Mouse (Mus musculus): Measurements from ENCODE around the gene Rrad. TPM values are rescaled to one million over a fixed set of nuclear protein-coding genes. Genes with fewer than 3 reads are reported as not detected.

Gene Rrad
- polyA plus RNA-seq, 1 experiment from 2014 or later = 0.79 TPM

DNA sequence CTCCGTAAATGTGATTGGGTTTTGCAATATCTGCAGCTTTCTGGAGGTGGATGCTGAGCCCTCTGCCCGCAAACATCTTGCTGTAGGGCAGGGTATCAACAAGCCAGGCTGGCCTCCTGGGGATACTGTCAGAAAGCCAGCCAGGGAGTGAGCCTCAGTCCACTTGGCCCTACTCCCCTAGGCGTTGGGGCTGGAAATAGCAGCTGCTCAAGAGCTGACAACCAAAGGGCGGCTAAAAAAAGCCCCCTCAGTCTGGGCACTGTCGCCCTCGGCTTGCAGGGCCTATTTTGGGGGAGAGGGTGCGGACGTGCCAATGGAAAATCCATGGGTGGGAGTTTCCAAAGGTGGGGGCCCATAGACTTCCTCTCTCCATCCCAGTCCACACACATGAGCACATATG, 21.9 kb downstream of the Rrad start:
- Histone ChIP-seq H3K9ac (no peak overlapping the region), H3K4me3 (no peak overlapping the region), H3K36me3 (no peaks in the 10 kb centered on the region), H3K27me3 (replicated peaks) (0 out of 2 replicates have a peak, but pooled peaks cover 3% of the 10 kb centered on the region), H3K9me3 (replicated peaks) (no peaks in the 10 kb centered on the region), H3K27ac (no peak overlapping the region), H3K4me1 (no peaks in the 10 kb centered on the region), H3K4me2 (no peak overlapping the region)
- ATAC-seq = no peak
- WGBS (ENCODE audit: insufficient replicate concordance) = 63% methylated on average over 8 of the region's 8 CpGs

DNA sequence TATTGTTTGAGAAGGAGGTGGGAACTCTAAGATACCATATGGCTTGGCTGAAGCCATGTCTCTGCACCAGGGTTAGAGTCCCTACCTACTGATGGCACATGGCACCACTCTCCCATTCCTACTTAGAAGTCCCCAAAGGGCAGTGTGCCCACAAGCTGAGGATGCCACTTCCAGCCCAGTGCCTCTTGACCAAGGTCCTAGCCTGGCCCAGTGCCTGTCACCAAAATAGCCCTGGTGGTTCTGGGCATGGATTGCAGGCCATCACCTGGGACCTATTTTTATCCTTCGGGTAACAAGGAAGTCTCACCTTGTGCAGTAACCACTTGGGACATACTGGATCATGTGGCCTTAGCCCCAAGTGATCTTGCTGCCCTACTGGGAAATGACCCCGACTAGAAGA, 23.2 kb downstream of the Rrad start:
- no peak overlapping the region for H3K4me2 ChIP-seq
- 0 out of 2 replicates have a peak, but pooled peaks cover 3% of the 10 kb centered on the region for H3K27me3 ChIP-seq (replicated peaks)
- 58% methylated on average over 2 of the region's 2 CpGs for WGBS (ENCODE audit: insufficient replicate concordance)
- H3K9ac ChIP-seq = no peak overlapping the region
- no peak overlapping the region for H3K4me3 ChIP-seq
- no peaks in the 10 kb centered on the region for H3K36me3 ChIP-seq
- ATAC-seq = no peak
- no peak overlapping the region for H3K27ac ChIP-seq
- H3K9me3 ChIP-seq (replicated peaks) = no peaks in the 10 kb centered on the region
- H3K4me1 ChIP-seq = no peaks in the 10 kb centered on the region

DNA sequence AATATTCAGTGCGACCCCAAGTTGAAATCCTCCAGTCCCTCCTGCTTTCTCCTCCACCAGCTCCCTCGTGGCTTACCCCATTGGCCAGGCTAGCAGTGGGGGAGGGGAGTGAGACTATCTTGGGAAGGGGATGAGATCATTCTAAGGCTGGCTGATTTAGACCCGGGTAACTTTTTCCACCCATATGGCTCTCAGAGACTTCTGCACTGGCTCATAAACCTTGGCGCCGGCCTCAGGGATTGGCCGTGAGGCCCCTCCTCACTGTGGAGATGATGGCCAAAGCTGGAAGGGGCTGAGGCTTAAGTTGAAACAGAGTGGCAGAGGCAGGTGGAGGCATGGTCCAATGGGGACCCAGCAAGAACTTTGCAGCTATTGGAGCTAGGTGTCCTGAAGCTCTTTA, 24.8 kb downstream of the Rrad start:
- 37% methylated on average over 6 of the region's 6 CpGs for WGBS (ENCODE audit: insufficient replicate concordance)
- Histone ChIP-seq H3K4me2 (no peak overlapping the region), H3K9ac (no peak overlapping the region), H3K9me3 (replicated peaks) (no peaks in the 10 kb centered on the region), H3K4me3 (no peak overlapping the region), H3K27ac (no peak overlapping the region), H3K36me3 (no peaks in the 10 kb centered on the region), H3K4me1 (peaks cover 13% of the 10 kb centered on the region), H3K27me3 (replicated peaks) (peaks cover 13% of the 10 kb centered on the region)
- no peak for ATAC-seq

DNA sequence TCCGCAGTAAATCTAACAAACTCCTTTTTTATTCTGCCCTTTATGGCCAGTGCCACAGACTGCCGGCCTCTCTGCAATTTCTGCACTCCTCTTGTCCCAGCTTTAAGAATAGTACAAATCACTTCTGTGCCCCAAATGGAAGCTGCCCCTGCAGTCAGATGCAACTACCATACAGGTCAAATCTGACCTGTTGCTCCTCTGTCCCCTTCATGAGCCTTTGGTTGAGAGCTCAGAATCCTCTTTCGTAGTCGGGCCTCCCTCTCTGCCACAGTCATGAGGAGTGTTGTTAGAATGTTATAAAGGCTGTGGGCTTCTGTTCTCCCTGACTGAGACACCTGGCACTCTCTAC, 27.9 kb downstream of the Rrad start:
- WGBS (ENCODE audit: insufficient replicate concordance) = 72% methylated on average over 4 of the region's 4 CpGs
- Histone ChIP-seq H3K4me2 (no peak overlapping the region), H3K4me1 (peaks cover 16% of the 10 kb centered on the region), H3K27me3 (replicated peaks) (peaks cover 16% of the 10 kb centered on the region), H3K9ac (no peak overlapping the region), H3K27ac (no peak overlapping the region), H3K4me3 (no peak overlapping the region), H3K9me3 (replicated peaks) (no peaks in the 10 kb centered on the region), H3K36me3 (no peaks in the 10 kb centered on the region; the same call in 1 of the 2 replicates)
- no peak for ATAC-seq

DNA sequence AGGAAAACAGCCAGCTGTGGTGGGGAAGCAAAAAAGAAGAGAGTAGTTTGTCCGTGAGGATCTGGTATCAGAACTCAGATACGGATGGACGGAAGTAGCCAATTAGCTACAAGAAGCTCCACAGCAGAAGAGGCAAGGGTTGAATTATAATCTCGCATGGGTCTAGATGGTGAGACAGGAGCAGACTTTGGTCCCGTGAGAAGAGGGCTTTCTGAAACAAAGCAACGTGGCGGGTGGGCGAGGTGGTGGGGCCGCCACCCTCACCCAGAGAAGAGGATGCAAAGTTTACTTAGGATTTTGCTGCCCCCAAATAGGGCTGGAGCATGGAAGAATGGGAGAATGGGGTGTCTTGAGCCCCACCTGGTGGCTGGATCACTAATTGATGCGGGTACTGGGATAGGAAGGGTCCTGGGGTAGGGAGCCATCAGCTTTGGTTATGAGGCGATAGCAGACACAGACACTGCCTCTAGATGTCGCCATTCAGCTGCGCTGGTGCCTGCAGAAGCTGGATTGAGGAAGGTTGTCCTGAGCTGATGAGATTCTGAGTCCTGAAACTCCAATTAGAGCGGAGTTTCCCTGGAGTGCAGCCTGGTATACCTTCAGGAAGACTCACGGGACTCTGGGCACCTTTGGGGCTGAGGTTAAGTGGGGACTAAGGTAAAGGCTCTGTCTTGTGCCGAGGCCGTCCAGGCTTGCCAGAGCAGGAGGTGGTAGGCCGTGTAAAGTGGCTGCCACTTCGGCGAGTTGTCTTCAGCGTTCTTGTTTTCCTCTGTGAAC, 28.5 kb downstream of the Rrad start:
- no peaks in the 10 kb centered on the region for H3K9me3 ChIP-seq (replicated peaks)
- no peaks in the 10 kb centered on the region; the same call in 1 of the 2 replicates for H3K36me3 ChIP-seq
- peak overlapping the region; percentile 14 for H3K4me3 ChIP-seq
- H3K27me3 ChIP-seq (replicated peaks) = peaks cover 16% of the 10 kb centered on the region
- peak; percentile 83 for ATAC-seq
- peak overlapping the region; percentile 40 for H3K4me2 ChIP-seq
- WGBS (ENCODE audit: insufficient replicate concordance) = 20% methylated on average over 21 of the region's 21 CpGs
- no peak overlapping the region for H3K9ac ChIP-seq
- peaks cover 16% of the 10 kb centered on the region for H3K4me1 ChIP-seq
- H3K27ac ChIP-seq = no peak overlapping the region

DNA sequence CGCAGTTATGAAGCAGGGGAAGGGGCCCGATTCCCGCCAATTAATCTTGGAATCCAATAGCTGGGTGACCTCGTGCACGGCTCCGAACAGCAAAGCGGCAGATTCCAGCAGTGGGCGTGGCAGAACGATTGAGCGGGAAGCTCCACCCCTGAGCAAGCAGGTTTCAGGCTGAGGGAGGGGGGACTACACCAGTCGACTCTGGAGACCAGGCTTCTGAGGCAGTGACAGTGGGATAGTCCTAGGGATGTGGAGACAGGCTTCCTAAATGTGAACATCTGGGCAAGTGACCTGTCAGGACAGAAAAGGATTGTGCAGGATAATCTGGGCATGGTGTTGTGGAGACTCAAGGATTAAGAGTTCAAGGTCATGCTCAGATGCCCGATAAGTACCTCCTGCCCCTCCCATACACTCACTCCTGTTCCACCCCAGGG, 29.2 kb downstream of the Rrad start:
- Histone ChIP-seq H3K4me3 (no peak overlapping the region), H3K4me1 (peaks cover 16% of the 10 kb centered on the region), H3K27ac (no peak overlapping the region), H3K9me3 (replicated peaks) (no peaks in the 10 kb centered on the region), H3K4me2 (peak overlapping the region; percentile 40), H3K27me3 (replicated peaks) (peaks cover 16% of the 10 kb centered on the region), H3K36me3 (no peaks in the 10 kb centered on the region; the same call in 1 of the 2 replicates), H3K9ac (no peak overlapping the region)
- WGBS (ENCODE audit: insufficient replicate concordance) = under 1% methylated on average over 12 of the region's 12 CpGs
- 0 out of 2 replicates have a peak, but pooled peaks have one; percentile 31 for ATAC-seq

DNA sequence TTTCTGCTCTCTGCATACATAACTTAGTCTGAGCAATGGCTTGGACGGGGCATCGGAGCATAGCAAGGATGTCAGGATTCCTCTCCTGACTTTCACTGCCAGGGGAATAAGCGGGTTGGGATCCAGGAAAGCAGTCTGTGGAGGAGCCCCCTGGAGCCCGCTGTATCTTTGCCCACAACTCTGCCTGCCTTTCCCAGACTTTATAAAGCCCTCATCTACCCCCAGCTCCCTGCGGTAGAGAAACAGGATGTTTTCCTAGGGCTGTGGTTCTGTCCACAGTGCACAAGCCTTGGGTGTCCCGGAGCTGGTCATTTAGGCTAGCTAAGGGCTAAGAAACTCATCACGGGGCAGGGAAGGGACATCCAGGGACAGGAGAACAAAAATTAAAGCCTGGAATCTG, 29.7 kb downstream of the Rrad start:
- Histone ChIP-seq H3K36me3 (no peaks in the 10 kb centered on the region; the same call in 1 of the 2 replicates), H3K4me1 (peaks cover 18% of the 10 kb centered on the region), H3K27ac (no peak overlapping the region), H3K9me3 (replicated peaks) (no peaks in the 10 kb centered on the region), H3K4me3 (no peak overlapping the region), H3K27me3 (replicated peaks) (peaks cover 16% of the 10 kb centered on the region), H3K4me2 (peak overlapping the region; percentile 40), H3K9ac (no peak overlapping the region)
- no peak for ATAC-seq
- 28% methylated on average over 7 of the region's 7 CpGs for WGBS (ENCODE audit: insufficient replicate concordance)

DNA sequence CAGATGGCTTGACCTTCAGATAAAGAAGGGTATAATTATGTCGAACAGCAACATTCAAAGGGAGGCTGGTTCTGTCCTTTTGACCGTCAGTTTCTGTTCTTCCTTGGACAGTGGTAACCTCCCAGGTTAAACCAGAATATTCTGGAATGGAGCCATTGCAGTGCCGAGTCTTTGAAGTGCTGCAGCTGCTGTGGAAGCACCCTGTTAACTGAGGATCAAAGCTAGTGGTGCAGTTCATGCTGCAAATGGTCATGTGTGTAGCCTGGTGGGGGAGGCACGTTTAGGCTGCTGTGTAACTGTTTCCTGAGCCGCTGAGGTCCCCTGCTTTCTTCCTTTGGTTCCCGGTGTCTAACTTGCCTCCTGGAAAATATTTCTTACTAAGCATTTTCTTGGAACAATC, 32.6 kb downstream of the Rrad start:
- H3K4me2 ChIP-seq = no peak overlapping the region
- no peak overlapping the region for H3K9ac ChIP-seq
- no peaks in the 10 kb centered on the region for H3K9me3 ChIP-seq (replicated peaks)
- WGBS (ENCODE audit: insufficient replicate concordance) = 50% methylated on average over 6 of the region's 6 CpGs
- peaks cover 26% of the 10 kb centered on the region for H3K36me3 ChIP-seq
- no peak for ATAC-seq
- H3K4me1 ChIP-seq = peaks cover 26% of the 10 kb centered on the region
- peaks cover 16% of the 10 kb centered on the region for H3K27me3 ChIP-seq (replicated peaks)
- H3K27ac ChIP-seq = no peak overlapping the region
- no peak overlapping the region for H3K4me3 ChIP-seq

DNA sequence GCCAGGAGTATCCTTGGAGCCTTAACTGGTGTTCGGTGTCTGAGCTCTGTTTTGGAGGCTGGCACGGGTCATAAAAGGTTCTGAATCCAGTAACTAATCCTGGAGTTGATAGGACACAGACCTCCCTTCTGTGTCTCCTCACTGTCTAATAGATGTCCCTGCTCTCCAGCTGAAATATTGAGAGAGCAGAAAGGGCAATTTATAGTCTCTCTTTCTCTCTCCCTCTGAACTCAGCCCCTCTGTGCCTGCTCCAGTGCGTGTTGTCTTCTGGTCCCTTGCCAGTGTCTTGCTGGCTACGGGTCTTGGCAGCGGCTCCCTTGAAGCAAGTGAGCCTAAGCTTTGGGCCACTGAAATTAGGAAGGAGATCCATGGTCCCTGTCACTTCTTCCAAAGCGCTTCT, 33.5 kb downstream of the Rrad start:
- Histone ChIP-seq H3K27ac (no peak overlapping the region), H3K4me3 (no peak overlapping the region), H3K4me1 (peaks cover 28% of the 10 kb centered on the region), H3K36me3 (peaks cover 29% of the 10 kb centered on the region), H3K9ac (no peak overlapping the region), H3K4me2 (no peak overlapping the region), H3K27me3 (replicated peaks) (peaks cover 16% of the 10 kb centered on the region), H3K9me3 (replicated peaks) (no peaks in the 10 kb centered on the region)
- ATAC-seq = no peak
- WGBS (ENCODE audit: insufficient replicate concordance) = 87% methylated on average over 6 of the region's 6 CpGs

DNA sequence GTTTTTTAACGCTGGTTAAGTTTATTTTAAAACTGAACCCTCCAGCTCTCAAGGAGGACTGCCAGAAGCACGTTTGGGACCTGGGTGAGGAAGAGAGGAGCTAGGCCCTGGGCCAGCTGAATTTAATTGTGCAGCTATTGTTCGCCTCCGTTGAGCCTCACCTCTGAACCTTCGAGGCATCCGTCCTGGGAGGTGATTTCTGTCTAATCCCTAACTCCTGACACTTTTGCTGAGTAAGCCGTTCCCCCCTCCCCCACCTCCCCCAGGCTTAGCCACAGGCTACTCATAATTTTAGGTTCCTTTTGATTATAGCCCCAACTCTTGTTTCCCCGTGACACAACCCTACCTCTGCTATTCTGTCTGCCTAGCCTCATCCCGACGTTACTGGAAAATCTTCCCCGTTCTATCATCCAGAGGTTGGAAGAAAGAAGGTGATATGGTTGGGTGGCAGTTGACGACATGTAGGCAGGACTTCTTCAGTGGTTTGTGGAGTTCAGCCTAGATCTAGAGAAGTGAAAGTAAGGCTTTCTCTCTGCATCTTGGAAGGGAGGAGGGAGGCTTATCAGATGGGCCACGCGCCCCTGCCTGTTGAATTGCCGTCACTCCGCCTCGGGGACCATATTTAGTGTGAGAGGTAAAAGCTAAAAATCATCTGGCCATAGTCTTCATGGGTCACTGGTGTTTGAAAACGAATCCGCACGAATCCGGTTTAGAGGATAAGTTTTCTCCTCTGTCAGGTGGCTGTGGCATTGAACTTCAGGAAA, 35.2 kb downstream of the Rrad start:
- Histone ChIP-seq H3K4me2 (peak overlapping the region; percentile 15), H3K4me1 (peaks cover 25% of the 10 kb centered on the region), H3K27me3 (replicated peaks) (peaks cover 3% of the 10 kb centered on the region; the same call in 1 of the 2 replicates), H3K4me3 (no peak overlapping the region), H3K9ac (no peak overlapping the region), H3K9me3 (replicated peaks) (no peaks in the 10 kb centered on the region), H3K27ac (no peak overlapping the region), H3K36me3 (peaks cover 29% of the 10 kb centered on the region)
- no peak for ATAC-seq
- 68% methylated on average over 21 of the region's 21 CpGs for WGBS (ENCODE audit: insufficient replicate concordance)

DNA sequence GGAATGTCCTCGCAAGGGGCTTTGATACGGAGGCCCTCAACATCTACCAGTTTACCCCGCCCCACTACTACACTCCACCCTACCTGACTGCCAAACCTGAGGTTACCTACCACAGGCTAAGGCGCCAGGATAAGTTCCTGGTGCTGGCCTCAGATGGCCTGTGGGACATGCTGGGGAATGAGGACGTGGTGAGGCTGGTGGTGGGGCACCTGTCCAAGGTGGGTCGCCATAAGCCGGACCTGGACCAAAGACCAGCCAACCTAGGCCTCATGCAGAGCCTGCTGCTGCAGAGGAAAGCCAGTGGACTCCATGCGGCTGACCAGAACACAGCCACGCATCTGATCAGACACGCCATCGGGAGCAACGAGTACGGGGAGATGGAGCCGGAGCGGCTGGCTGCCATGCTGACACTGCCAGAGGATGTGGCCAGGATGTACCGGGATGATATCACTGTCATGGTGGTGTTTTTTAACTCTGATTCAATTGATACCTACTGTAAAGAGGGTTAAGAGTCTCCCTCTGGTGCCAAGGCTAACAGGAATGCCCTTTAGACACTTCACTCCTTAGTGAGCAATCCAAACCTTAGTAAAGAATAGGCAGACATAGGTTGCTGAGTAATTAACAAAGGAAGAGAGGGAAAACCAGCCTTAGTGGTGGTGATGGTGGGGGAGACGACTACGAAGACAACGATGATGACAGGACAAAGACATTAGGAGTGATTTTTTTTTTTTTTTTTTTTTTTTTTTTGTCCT, 36.3 kb downstream of the Rrad start:
- 84% methylated on average over 19 of the region's 19 CpGs for WGBS (ENCODE audit: insufficient replicate concordance)
- peaks cover 29% of the 10 kb centered on the region for H3K36me3 ChIP-seq
- no peak overlapping the region for H3K4me2 ChIP-seq
- no peaks in the 10 kb centered on the region for H3K9me3 ChIP-seq (replicated peaks)
- H3K9ac ChIP-seq = no peak overlapping the region
- H3K27ac ChIP-seq = no peak overlapping the region
- H3K4me3 ChIP-seq = no peak overlapping the region
- no peak for ATAC-seq
- H3K4me1 ChIP-seq = peaks cover 35% of the 10 kb centered on the region
- H3K27me3 ChIP-seq (replicated peaks) = no peaks in the 10 kb centered on the region

Data from liver, embryonic 12.5 days (tissue).